Mouse (Mus musculus): ENCODE measurements around the gene Efhb. TPM values are rescaled to one million over a fixed set of nuclear protein-coding genes. Genes with fewer than 3 reads are reported as not detected.

Efhb gene
- 0.18 and 0.25 TPM in 2 replicates for polyA plus RNA-seq (2015; fragmentation: Nextera tagmentation; extraction: Ambion mirVana)

GRCm38 (mm10) chr17:53462603-53463495 lies at the start of gene Efhb:
Gene Efhb, minus strand, starts transcription at chr17:53463321.

GRCm38 (mm10) chr17:53478858-53479603 lies 15.9 kb upstream of the Efhb start, which contains the start of gene Rab5a:
Gene Rab5a, plus strand, starts transcription at chr17:53479234.

Other genes with a start within 250 kb of the Efhb start
- 34.3 and 36.8 TPM in 2 replicates for gene Rab5a, start 15.9 kb upstream of the Efhb start, polyA plus RNA-seq (2015; fragmentation: Nextera tagmentation; extraction: Ambion mirVana)
- 0.08 and 0.17 TPM in 2 replicates for gene Pp2d1, start 76.1 kb upstream of the Efhb start, polyA plus RNA-seq (2015; fragmentation: Nextera tagmentation; extraction: Ambion mirVana)
- 7.3 and 9.6 TPM in 2 replicates for gene Kat2b, start 103.5 kb upstream of the Efhb start, polyA plus RNA-seq (2015; fragmentation: Nextera tagmentation; extraction: Ambion mirVana)
- gene Sgo1, start 226.0 kb upstream of the Efhb start, polyA plus RNA-seq (2015; fragmentation: Nextera tagmentation; extraction: Ambion mirVana), result 59.7 and 60.3 TPM in 2 replicates

Measured in spleen, postnatal 0 days (tissue).